Mouse (Mus musculus) spleen, adult 12 weeks (tissue): ENCODE data around the gene Gm12184.
A peak's percentile ranks its signal among the peaks of the same experiment; 100 is the strongest.
"Not testable (repeated sequence)": the region's sequence is repeated elsewhere in the genome, so short reads cannot be mapped to it uniquely, and the experiment has no call there.

Source experiments
- DNase-seq: peaks from one replicate; pipeline ENCODE4 v3.0.0; 2022; ENCODE audit warnings: low spot score

Gene Gm12184

DNA sequence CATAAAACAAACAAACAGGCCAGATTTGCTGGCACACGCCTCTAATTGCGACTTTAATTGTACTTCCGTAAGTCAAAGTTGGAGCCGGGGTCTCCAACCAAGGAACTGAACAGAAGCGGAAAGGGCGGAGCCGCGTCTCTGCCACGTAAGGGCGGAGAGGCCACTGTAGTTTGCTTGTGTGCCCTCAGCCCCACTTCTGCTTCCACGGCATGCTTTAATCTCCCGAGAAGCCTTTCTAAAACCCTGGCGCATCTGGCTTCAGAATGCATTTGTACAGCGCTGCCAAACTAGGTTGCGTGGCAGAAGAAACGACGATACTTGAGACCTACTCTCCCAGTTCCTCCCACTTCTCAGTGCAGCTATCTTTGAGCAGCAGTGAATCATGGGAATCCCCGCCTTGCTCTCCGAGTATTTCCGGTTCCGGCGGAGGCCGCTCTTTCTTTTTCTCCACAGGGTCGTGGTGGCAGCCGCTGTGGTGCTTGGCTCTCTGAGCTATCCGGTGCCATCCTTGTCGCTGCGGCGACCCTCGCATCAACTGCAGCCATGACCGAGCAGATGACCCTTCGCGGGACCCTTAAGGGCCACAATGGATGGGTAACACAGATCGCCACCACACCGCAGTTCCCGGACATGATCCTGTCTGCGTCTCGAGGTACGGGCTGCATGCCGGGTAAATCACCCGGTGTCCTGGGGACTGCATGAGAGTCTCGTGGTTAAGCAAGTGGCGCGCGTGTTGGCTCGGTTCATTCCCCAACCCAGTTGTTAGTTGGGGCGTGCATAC lies 26.3 kb downstream of the Gm12184 start, which contains the start of gene Rack1:
TSS of gene Rack1 (plus strand) at position 412 of the 781 bp plus-strand sequence.
- peak; percentile 82 for DNase-seq

GRCm38 (mm10) chr11:48798984-48799920 lies 27.2 kb downstream of the Gm12184 start:
- DNase-seq = no peak

GRCm38 (mm10) chr11:48798308-48798707 lies 28.1 kb downstream of the Gm12184 start:
- no peak for DNase-seq

GRCm38 (mm10) chr11:48797287-48797686 lies 29.2 kb downstream of the Gm12184 start:
- no peak for DNase-seq

DNA sequence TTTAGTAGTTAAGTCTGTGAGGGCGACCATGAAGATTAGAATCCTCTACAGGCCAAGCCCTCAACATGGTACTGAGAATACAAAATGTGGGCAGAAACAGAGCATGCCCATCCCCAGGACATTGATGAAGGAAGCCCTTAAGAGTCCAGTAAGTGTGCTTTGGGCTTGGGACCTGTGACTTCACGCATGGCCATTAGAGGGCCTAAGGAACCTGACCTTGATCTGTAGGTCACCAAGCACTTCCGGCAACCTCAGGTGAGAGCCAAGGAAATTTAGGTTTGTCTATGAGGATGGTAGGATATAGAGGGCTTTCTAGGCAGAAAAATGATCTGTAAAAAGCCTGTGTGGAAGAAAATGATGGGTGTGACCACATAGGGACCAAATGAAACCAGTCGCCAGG lies 30.2 kb downstream of the Gm12184 start:
- DNase-seq = no peak

DNA sequence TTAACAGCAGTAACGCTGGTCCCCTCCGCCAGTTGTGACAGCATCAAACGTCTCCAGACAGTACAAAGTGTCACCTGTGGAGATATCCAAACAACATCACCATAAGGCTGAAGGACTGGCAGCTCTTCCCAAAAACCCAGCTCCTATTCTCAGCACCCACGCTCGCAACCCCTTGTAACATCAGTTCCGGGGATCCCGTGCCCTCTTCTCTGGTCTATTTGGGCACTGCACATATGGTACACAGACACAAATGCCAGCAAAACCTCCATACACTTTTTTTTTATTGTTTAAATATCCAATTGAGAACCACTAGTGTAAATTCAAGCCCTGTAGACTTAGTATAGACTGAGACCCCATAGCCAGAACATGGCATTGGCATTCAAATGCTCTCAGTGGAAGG lies 31.2 kb downstream of the Gm12184 start:
- no peak for DNase-seq

DNA sequence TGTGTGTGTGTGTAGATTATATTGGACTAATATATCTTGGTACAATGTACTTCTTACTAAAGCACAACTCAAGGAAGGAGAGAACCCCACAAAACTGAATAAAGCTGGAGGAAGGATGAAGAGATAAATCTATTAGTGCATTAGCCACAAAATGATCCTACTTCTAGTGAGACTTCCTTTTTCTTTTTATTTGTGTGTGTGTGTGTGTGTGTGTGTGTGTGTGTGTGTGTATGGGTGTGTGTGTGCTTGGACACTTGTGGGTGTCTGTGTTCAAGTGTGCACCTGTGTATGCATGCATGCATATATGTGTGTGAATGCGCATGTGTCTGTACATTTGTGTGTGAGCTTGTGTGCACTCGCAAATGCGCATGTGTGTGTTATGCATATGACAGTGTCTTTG lies 33.3 kb downstream of the Gm12184 start:
- no peak for DNase-seq

DNA sequence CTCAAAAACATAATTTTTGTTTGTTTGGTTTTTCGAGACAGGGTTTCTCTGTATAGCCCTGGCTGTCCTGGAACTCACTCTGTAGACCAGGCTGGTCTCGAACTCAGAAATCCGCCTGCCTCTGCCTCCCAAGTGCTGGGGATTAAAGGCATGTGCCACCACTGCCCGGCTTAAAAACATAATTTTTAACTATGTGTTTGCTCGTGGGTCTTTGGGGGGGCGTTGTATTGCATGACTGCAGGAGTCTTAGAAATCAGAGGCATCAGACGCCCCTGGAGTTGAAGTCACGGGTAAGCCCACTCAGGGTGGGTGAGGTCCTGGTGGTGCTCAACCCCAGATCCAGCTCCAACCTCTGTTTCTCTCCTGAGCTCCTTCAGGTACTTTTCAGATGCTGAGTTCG lies 34.6 kb downstream of the Gm12184 start:
- not testable (repeated sequence) for DNase-seq

- DNase-seq = no peak
Observed at GRCm38 (mm10) chr11:48790946-48791345, 35.5 kb downstream of the Gm12184 start.

DNA sequence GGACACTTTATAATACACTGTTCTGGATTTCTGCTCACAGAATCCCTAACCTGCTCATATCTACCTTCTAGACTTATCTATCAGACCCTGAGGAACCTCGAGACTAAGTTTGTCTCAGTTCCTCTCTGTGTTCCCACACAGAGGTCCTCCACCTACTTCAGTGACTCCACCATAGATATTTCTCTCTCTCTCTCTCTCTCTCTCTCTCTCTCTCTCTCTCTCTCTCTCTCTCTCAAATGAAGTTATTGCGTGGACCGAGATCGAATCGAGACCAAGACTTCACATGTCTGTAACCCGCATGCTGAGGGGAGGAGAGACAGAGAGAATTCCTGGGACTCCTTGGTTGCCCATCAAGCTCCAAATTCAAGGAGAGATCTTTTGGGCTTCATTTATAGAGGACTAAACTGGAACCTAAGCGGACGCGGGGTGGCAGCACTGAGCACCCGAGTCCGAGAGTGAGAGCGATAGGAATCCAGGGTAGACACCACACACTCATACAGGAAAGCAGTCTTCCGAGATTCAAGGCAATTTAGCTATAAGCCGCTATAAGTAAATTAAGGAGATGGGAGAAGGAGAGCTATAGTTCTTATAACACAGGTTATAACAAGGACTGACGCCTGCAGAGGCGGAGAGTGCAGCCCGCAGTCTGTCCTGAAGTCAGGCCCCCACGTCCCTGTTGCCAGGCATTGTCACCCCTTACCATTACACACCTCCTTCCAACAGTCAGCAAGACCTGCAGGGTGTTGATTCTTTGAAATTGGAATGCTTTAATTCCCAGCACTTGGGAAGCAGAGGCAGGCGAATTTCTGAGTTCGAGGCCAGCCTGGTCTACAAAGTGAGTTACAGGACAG lies 36.3 kb downstream of the Gm12184 start:
- DNase-seq = peak; percentile 71

- DNase-seq = no peak
Observed at GRCm38 (mm10) chr11:48789215-48789614, 37.2 kb downstream of the Gm12184 start.

GRCm38 (mm10) chr11:48788311-48789089 lies 38.0 kb downstream of the Gm12184 start:
- peak; percentile 64 for DNase-seq

GRCm38 (mm10) chr11:48787455-48788211 lies 38.8 kb downstream of the Gm12184 start:
- peak; percentile 63 for DNase-seq

GRCm38 (mm10) chr11:48782243-48782642 lies 44.2 kb downstream of the Gm12184 start:
- DNase-seq = no peak

DNA sequence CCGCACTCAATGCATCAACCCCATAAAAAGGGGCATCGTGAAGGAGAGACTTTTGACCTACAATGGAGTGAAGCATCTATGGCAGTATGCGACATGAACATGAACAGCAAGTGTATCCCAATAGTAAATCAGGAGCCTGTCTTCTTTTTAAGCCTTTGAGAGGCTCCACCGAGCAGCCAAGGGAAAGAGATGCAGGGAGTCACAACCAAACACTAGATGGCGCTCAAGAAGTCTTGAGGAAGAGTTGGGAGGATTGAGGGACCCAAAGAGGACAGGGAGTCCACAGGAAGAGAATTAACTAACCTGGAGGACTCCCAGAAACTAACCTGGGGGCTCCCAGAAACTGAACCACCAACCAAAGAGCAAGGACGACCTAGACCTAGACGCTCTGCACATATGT lies 47.0 kb downstream of the Gm12184 start:
- DNase-seq = no peak

GRCm38 (mm10) chr11:48777303-48777702 lies 49.2 kb downstream of the Gm12184 start:
- DNase-seq = no peak

- no peak for DNase-seq
Observed at GRCm38 (mm10) chr11:48776664-48777063, 49.8 kb downstream of the Gm12184 start.

DNA sequence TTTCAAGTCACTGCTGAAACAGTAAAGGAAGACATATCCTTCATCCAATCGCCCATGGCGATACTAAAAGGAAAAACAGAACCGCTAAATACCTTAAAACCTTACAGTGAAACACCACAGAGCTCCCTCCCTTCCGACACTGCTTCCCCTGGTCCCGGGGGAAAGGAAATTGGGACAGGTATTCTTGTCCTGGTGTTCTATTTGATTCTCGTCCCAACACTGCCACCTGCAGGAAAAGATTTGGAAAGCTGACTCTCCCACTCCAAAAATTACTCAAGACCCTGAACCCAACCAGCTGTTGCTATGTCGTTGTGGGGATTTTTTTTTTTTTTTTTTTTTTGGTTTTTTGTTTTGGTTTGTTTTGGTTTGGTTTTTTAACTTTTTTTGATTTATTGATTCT lies 51.0 kb downstream of the Gm12184 start:
- no peak for DNase-seq
